Mouse (Mus musculus): ENCODE measurements at regions not wholly inside any gene's neighbourhood (a gene's known extent, or its start where the extent isn't known, plus 50 kb on each side); places are given as distances from the start of the nearest gene placed in this dataset.
"Not testable (repeated sequence)": the region's sequence is repeated elsewhere in the genome, so short reads cannot be mapped to it uniquely, and the experiment has no call there.

DNA sequence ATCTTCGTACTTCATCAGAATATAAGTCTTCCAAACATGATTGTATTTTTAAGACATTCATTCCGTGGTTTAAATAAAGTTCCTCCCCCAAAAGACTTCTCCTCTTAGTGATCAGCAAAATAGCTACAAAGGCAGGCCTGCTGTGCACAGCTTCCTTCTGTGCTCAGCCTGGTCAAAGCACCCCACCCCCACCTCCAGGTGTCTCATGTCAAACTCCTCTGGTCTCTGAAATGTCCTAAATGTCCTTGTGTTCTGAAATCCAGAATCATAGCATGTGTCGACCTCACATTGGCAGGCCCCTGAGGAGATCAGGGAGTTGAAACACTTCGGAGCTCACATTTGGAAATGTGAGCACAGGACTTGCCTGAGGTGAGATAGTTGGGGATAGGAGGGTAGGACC lies 341.1 kb upstream of the Intu start:
- DNase-seq, result no peak
- intact Hi-C loops (cut with DNase I; ENCODE audit: low total_unique reads), result no loop called here

DNA sequence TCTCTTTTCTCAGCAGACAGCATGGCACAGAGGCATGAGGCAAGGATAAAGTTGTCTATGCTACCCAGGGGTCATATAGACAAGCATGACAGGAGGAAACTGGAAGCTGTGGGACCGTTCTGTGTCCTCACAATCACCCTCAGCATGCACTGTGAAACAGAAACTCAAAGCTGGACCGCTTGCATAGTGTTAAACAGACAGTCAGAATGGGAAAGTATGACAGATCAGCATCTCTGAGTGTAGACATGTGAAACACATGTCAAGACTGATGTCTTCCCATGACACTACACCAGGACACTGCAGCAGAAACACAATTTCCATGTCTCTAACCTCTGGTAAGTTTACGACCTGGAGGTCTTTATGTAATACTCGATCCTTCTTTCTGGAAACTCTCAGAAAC lies 330.9 kb upstream of the Intu start:
- intact Hi-C loops (cut with DNase I; ENCODE audit: low total_unique reads), result no loop called here
- no peak for DNase-seq

- intact Hi-C loops (cut with DNase I; ENCODE audit: low total_unique reads), result no loop called here
- no peak for DNase-seq
These were observed 324.8 kb upstream of the Intu start for GRCm38 (mm10) chr3:40206326-40206725.

GRCm38 (mm10) chr3:40211793-40212192 lies 319.3 kb upstream of the Intu start:
- DNase-seq, result no peak
- intact Hi-C loops (cut with DNase I; ENCODE audit: low total_unique reads), result no loop called here

GRCm38 (mm10) chr3:40226772-40227171 lies 304.3 kb upstream of the Intu start:
- intact Hi-C loops (cut with DNase I; ENCODE audit: low total_unique reads), result no loop called here
- DNase-seq, result no peak

- intact Hi-C loops (cut with DNase I; ENCODE audit: low total_unique reads), result no loop called here
- DNase-seq, result no peak
These were observed 287.5 kb upstream of the Intu start for GRCm38 (mm10) chr3:40243499-40244101.

GRCm38 (mm10) chr3:40254376-40254775 lies 276.7 kb upstream of the Intu start:
- intact Hi-C loops (cut with DNase I; ENCODE audit: low total_unique reads), result no loop called here
- DNase-seq, result no peak

DNA sequence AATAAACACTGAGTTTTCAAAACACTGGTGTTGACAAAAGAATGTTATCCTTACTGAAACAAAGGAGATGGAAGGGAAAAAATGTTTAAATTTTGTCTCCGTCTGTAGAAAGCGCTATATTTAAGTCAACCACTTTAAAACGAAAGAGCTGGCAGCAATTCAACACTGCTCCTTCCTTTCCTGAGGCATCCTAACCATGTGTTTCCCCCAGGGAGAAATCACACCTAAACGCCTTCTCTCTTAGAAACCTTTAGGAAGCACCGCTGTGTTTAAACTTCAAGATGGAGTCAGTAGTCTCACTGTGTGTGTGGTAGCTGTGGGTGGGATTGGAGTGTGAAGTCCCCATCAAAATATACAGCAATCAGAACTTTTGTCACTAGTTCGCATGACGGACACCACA lies 268.6 kb upstream of the Intu start:
- no peak for DNase-seq
- intact Hi-C loops (cut with DNase I; ENCODE audit: low total_unique reads), result no loop called here

GRCm38 (mm10) chr3:40267514-40267913 lies 263.6 kb upstream of the Intu start:
- no peak for DNase-seq
- intact Hi-C loops (cut with DNase I; ENCODE audit: low total_unique reads), result no loop called here

GRCm38 (mm10) chr3:40282926-40283325 lies 248.2 kb upstream of the Intu start:
- DNase-seq, result no peak
- intact Hi-C loops (cut with DNase I; ENCODE audit: low total_unique reads), result no loop called here

DNA sequence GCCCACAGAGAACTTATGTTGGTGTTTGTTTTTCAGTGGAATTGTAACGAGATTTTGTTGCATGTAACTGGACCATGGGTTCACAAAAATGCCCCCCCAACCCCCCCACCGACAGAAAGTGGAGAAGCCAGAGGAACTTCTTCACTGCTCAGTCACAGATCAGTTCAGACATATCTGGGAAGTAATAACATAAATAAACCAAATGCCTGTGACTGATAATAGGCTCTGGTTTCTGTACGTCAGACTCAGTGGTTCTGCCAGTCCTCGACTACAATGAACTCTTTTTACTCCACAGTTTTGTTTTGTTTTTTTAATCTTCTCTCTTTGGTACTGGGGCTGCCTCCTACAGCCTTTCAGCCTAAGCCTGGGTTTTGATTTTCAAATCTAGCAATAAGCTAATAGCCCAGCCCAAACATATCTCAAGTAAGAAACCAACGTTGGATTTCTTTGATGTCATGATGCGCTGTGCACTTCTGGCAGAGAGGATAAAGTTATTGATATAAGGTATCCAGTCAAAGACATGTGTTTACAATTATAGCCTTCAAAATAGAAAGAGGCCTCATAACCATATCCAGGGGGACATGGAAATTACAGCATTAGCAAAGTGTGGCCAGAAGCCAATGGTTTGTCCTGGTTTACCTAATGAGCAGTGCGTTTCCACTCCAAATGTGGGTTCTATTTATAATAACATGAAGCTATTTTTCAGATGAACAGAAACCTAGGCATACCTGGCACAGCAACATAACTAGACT lies 244.0 kb upstream of the Intu start:
- DNase-seq, result no peak
- intact Hi-C loops (cut with DNase I; ENCODE audit: low total_unique reads), result no loop called here

DNA sequence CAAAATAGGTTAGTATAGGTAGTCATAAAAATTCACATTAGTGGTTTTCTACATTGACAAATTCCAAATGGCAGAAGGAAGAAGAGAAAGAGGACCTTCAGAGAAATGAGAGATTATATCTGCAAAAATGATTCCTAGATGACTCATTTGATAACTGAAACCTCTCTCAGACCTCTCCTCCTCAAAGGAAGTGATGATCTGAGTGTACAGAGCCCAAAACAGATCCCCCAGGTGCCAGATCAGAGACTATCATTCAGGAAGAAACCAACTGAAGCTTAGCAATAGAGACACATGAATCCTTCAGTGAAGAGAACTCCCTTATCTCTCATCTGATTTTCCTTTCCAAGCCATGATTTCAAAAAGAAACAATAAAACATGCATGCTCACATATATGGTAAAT lies 234.0 kb upstream of the Intu start:
- intact Hi-C loops (cut with DNase I; ENCODE audit: low total_unique reads), result no loop called here
- no peak for DNase-seq

- no peak for DNase-seq
- intact Hi-C loops (cut with DNase I; ENCODE audit: low total_unique reads), result no loop called here
These were observed 210.8 kb upstream of the Intu start for GRCm38 (mm10) chr3:40320319-40320718.

- DNase-seq, result no peak
- intact Hi-C loops (cut with DNase I; ENCODE audit: low total_unique reads), result no loop called here
These were observed 204.9 kb upstream of the Intu start for GRCm38 (mm10) chr3:40325872-40326803.

- intact Hi-C loops (cut with DNase I; ENCODE audit: low total_unique reads), result no loop called here
- DNase-seq, result no peak
These were observed 191.5 kb upstream of the Intu start for GRCm38 (mm10) chr3:40339492-40340030.

GRCm38 (mm10) chr3:40355103-40355502 lies 176.0 kb upstream of the Intu start:
- DNase-seq, result no peak
- intact Hi-C loops (cut with DNase I; ENCODE audit: low total_unique reads), result no loop called here

GRCm38 (mm10) chr3:40368421-40368820 lies 162.7 kb upstream of the Intu start:
- DNase-seq, result no peak
- intact Hi-C loops (cut with DNase I; ENCODE audit: low total_unique reads), result no loop called here

DNA sequence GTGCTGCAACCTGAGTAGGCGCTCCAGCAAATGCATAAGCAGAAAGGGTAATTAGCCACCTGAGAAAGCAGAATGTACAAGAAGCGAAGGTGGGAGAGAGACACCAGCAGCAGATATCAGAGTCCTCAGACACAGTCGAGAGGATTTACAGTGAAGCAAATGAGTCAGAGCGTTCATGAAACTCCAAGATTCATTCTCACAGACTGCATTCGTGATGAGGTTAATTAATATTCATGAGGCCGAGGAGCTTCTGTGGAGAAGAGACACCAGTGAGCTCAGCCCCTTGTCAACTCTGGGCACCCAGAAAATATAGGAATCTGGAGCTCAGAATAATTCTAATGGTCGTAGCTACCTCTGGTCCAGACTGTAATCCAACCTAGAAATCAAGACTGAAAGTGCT lies 159.7 kb upstream of the Intu start:
- intact Hi-C loops (cut with DNase I; ENCODE audit: low total_unique reads), result no loop called here
- no peak for DNase-seq

DNA sequence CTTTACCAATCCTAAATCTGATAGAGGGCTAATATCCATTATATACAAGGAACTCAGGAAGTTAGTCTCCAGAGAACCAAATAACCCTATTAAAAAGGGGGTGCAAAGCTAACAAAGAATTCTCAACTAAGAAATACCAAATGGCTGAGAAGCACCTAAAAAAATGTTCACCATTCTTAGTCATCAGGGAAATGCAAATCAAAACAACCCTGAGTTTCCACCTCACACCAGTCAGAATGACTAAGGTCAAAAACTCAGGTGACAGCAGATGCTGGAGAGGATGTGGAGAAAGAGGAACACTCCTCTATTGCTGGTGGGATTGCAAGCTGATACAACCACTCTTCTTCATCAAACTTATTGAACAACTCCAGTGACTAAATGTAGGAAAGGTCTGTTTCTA lies 154.9 kb upstream of the Intu start:
- DNase-seq; intact Hi-C loops (cut with DNase I; ENCODE audit: low total_unique reads): not testable (repeated sequence)

DNA sequence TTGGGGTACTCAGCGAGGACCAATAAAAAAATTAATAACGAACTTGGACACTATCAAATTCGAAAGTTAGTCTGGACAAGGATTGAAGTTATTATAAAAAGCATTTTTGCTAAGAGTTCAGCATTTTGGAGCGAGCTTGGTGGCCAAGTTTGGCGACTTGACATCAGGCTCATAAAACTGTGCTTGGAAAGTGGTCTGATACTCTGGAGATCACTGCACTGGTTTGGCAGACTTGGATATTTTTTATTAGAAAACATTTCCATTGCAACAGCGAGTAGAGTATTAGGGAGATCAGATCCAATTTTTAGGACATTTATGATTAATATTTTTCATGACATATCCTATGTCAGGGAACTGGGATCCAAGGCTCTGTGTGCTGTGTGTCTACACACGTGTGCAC lies 153.7 kb upstream of the Intu start:
- intact Hi-C loops (cut with DNase I; ENCODE audit: low total_unique reads), result no loop called here
- DNase-seq, result peak; percentile 49

Data from gastrocnemius, postnatal 14 days (tissue).